Mouse (Mus musculus) c-Kit-positive CD71-positive TER-119-positive erythroid progenitor cells, embryonic 14.5 days (primary cell): ENCODE results near the gene Bcl2l12.

Experiments
- DNase-seq: peaks from one replicate; pipeline ENCODE4 v3.0.0-alpha.2; 2013; ENCODE audit warnings: low spot score

Gene Bcl2l12

GRCm38 (mm10) chr7:44959281-44959680, 39.2 kb downstream of the Bcl2l12 start:
- no peak for DNase-seq

- DNase-seq = no peak
Measured at GRCm38 (mm10) chr7:44958208-44958607, 40.3 kb downstream of the Bcl2l12 start.

- DNase-seq = no peak
Measured at GRCm38 (mm10) chr7:44957183-44957835, 41.2 kb downstream of the Bcl2l12 start.

- DNase-seq = no peak
Measured at GRCm38 (mm10) chr7:44956266-44956665, 42.2 kb downstream of the Bcl2l12 start.

GRCm38 (mm10) chr7:44955628-44956027, 42.9 kb downstream of the Bcl2l12 start:
- DNase-seq = no peak

GRCm38 (mm10) chr7:44954091-44954885, 44.2 kb downstream of the Bcl2l12 start:
- DNase-seq = no peak

- DNase-seq = no peak
Measured at GRCm38 (mm10) chr7:44953561-44953960, 45.0 kb downstream of the Bcl2l12 start.

- DNase-seq = peak; percentile 83
Measured at GRCm38 (mm10) chr7:44952611-44953306, 45.8 kb downstream of the Bcl2l12 start.

- peak; percentile 76 for DNase-seq
Measured at GRCm38 (mm10) chr7:44951960-44952359, 46.6 kb downstream of the Bcl2l12 start.

- no peak for DNase-seq
Measured at GRCm38 (mm10) chr7:44949922-44950321, 48.6 kb downstream of the Bcl2l12 start.

- DNase-seq = no peak
Measured at GRCm38 (mm10) chr7:44942904-44943303, 55.6 kb downstream of the Bcl2l12 start, which contains the start of gene Tsks. Gene Tsks (plus strand): TSS chr7:44943204.
